In genomic region chr14:79383120-79383519, GRCm38 (mm10) we compare ENCODE assay signal across 13 mouse cellular contexts.
"Had no signal": no experiment of that assay in that cellular context is flagged by ENCODE, and none has a peak within 500 bp of the region (broad histone marks: within the 10 kb centered on the region; RNA-seq: fewer than 3 reads in every experiment).

No protein-coding gene starts in this region.

- H3K9me3 ChIP-seq: limb, embryonic 12.5 days; midbrain, embryonic 15.5 days; neural tube, embryonic 12.5 days had no signal

- H3K4me1 ChIP-seq: limb, embryonic 12.5 days; midbrain, embryonic 15.5 days; neural tube, embryonic 12.5 days had no signal

- H3K36me3 ChIP-seq: midbrain, embryonic 15.5 days had no signal

- H3K27me3 ChIP-seq: limb, embryonic 12.5 days; midbrain, embryonic 15.5 days; neural tube, embryonic 12.5 days had no signal

- H3K4me3 ChIP-seq: limb, embryonic 12.5 days; midbrain, embryonic 15.5 days; neural tube, embryonic 12.5 days had no signal

- H3K27ac ChIP-seq: limb, embryonic 12.5 days; midbrain, embryonic 15.5 days; neural tube, embryonic 12.5 days had no signal

- H3K9ac ChIP-seq: limb, embryonic 12.5 days; midbrain, embryonic 15.5 days; neural tube, embryonic 12.5 days had no signal

- DNase-seq: kidney, adult 8-10 months; kidney, postnatal 25 days; layer of hippocampus, postnatal 36 days; retina, postnatal 1 day; right cerebral cortex, postnatal 4 days; spleen, adult 18-20 months; thymus, adult 18-20 months; thymus, postnatal 14 days had no signal

- H3K4me2 ChIP-seq: limb, embryonic 12.5 days; midbrain, embryonic 11.5 days; midbrain, embryonic 15.5 days; neural tube, embryonic 12.5 days had no signal

- ATAC-seq: intestine, postnatal 0 days; midbrain, embryonic 15.5 days had no signal
